Mouse (Mus musculus): Measurements from ENCODE around the gene Vmn2r46. TPM values are rescaled to one million over a fixed set of nuclear protein-coding genes. Genes with fewer than 3 reads are reported as not detected.
"Not testable (repeated sequence)": the region's sequence is repeated elsewhere in the genome, so short reads cannot be mapped to it uniquely, and the experiment has no call there.

The Vmn2r46 gene
- total RNA-seq (2022) = not detected

GRCm38 (mm10) chr7:9770471-9770870 is at the start of gene Vmn2r46:
TSS of gene Vmn2r46 (minus strand) at chr7:9770571.
- not testable (repeated sequence) for DNase-seq (ENCODE audit: low spot score in 2 of 2)

Other genes with a start within 250 kb of the Vmn2r46 start
- not detected for gene Vmn2r47, start 70.8 kb upstream of the Vmn2r46 start, total RNA-seq (2022)
- gene Vmn2r48, start 183.0 kb upstream of the Vmn2r46 start, total RNA-seq (2022) = not detected
- gene Vmn2r49, start 221.7 kb upstream of the Vmn2r46 start, total RNA-seq (2022) = not detected